Mouse (Mus musculus): ENCODE results near the gene Gpn1. TPM values are rescaled to one million over a fixed set of nuclear protein-coding genes. Genes with fewer than 3 reads are reported as not detected.

The Gpn1 gene
- polyA plus RNA-seq (2016; fragmentation: Nextera tagmentation; extraction: Ambion mirVana) = 68.5 and 80.6 TPM in 2 replicates

- Histone ChIP-seq H3K4me3 (peak within 1 kb of the TSS; percentile 72), H3K4me1 (peaks cover 9% of the 10 kb centered on the region; the same call in 1 of the 2 replicates), H3K9me3 (replicated peaks) (no peaks in the 10 kb centered on the region), H3K27me3 (no peaks in the 10 kb centered on the region), H3K4me2 (replicated peaks) (peak within 1 kb of the TSS; percentile 62), H3K9ac (peak within 1 kb of the TSS; percentile 65), H3K36me3 (peaks cover 32% of the 10 kb centered on the region), H3K27ac (no peak within 1 kb of the TSS)
- WGBS = under 1% methylated on average over 46 of the region's 49 CpGs
- ATAC-seq (ENCODE audit: low FRiP score) = peak; percentile 100
Observed at GRCm38 (mm10) chr5:31494513-31495297, at the start of gene Gpn1. Gpn1 (plus strand) TSS chr5:31494741.

GRCm38 (mm10) chr5:31451336-31451735 is 43.2 kb upstream of the Gpn1 start:
- peaks cover 14% of the 10 kb centered on the region for H3K4me1 ChIP-seq
- H3K36me3 ChIP-seq = 0 out of 2 replicates have a peak, but pooled peaks cover 3% of the 10 kb centered on the region
- no peaks in the 10 kb centered on the region for H3K9me3 ChIP-seq (replicated peaks)
- H3K27me3 ChIP-seq = no peaks in the 10 kb centered on the region
- H3K4me3 ChIP-seq = no peak overlapping the region
- H3K4me2 ChIP-seq (replicated peaks) = no peak overlapping the region
- 84% methylated on average over 2 of the region's 2 CpGs for WGBS
- H3K9ac ChIP-seq = no peak overlapping the region
- H3K27ac ChIP-seq = no peak overlapping the region
- no peak for ATAC-seq (ENCODE audit: low FRiP score)

- 0 out of 2 replicates have a peak, but pooled peaks cover 3% of the 10 kb centered on the region for H3K36me3 ChIP-seq
- peak within 1 kb of the TSS; percentile 76 for H3K9ac ChIP-seq
- peak; percentile 99 for ATAC-seq (ENCODE audit: low FRiP score)
- WGBS = 6% methylated on average over 23 of the region's 23 CpGs
- H3K4me2 ChIP-seq (replicated peaks) = peak within 1 kb of the TSS; percentile 86
- H3K9me3 ChIP-seq (replicated peaks) = no peaks in the 10 kb centered on the region
- peaks cover 14% of the 10 kb centered on the region for H3K4me1 ChIP-seq
- H3K4me3 ChIP-seq = peak within 1 kb of the TSS; percentile 47
- H3K27ac ChIP-seq = no peak within 1 kb of the TSS; the same call in 1 of the 2 replicates
- H3K27me3 ChIP-seq = no peaks in the 10 kb centered on the region
Observed at GRCm38 (mm10) chr5:31451878-31452561, 42.5 kb upstream of the Gpn1 start, which contains the start of gene Zfp512. Zfp512 (plus strand) TSS chr5:31452431.

- ATAC-seq (ENCODE audit: low FRiP score) = peak; percentile 32; the same call in 1 of the 2 replicates
- H3K27ac ChIP-seq = no peak overlapping the region; the same call in 1 of the 2 replicates
- under 1% methylated on average over 11 of the region's 11 CpGs for whole genome bisulfite sequencing
- H3K9me3 ChIP-seq (replicated peaks) = no peaks in the 10 kb centered on the region
- peak overlapping the region; percentile 76 for H3K9ac ChIP-seq
- peaks cover 14% of the 10 kb centered on the region for H3K4me1 ChIP-seq
- peak overlapping the region; percentile 47 for H3K4me3 ChIP-seq
- H3K36me3 ChIP-seq = 0 out of 2 replicates have a peak, but pooled peaks cover 3% of the 10 kb centered on the region
- peak overlapping the region; percentile 86 for H3K4me2 ChIP-seq (replicated peaks)
- no peaks in the 10 kb centered on the region for H3K27me3 ChIP-seq
Observed at GRCm38 (mm10) chr5:31452562-31452878, 42.0 kb upstream of the Gpn1 start.

- H3K9me3 ChIP-seq (replicated peaks) = no peaks in the 10 kb centered on the region
- peak overlapping the region; percentile 76 for H3K9ac ChIP-seq
- H3K27ac ChIP-seq = no peak overlapping the region
- peak overlapping the region; percentile 86 for H3K4me2 ChIP-seq (replicated peaks)
- H3K4me3 ChIP-seq = peak overlapping the region; percentile 47
- no peak for ATAC-seq (ENCODE audit: low FRiP score)
- no peaks in the 10 kb centered on the region for H3K27me3 ChIP-seq
- peaks cover 14% of the 10 kb centered on the region for H3K4me1 ChIP-seq
- 0 out of 2 replicates have a peak, but pooled peaks cover 3% of the 10 kb centered on the region for H3K36me3 ChIP-seq
- 20% methylated on average over 7 of the region's 7 CpGs for WGBS
Observed at GRCm38 (mm10) chr5:31452886-31453410, 41.6 kb upstream of the Gpn1 start.

- Histone ChIP-seq H3K9ac (no peak overlapping the region), H3K4me1 (no peaks in the 10 kb centered on the region), H3K4me3 (no peak overlapping the region), H3K36me3 (peaks cover 65% of the 10 kb centered on the region), H3K27me3 (no peaks in the 10 kb centered on the region), H3K27ac (no peak overlapping the region), H3K9me3 (replicated peaks) (no peaks in the 10 kb centered on the region), H3K4me2 (replicated peaks) (no peak overlapping the region)
- ATAC-seq (ENCODE audit: low FRiP score) = no peak
- WGBS = 96% methylated on average over 3 of the region's 3 CpGs
Observed at GRCm38 (mm10) chr5:31467798-31468197, 26.7 kb upstream of the Gpn1 start.

- WGBS = 91% methylated on average over 6 of the region's 6 CpGs
- Histone ChIP-seq H3K4me2 (replicated peaks) (no peak overlapping the region), H3K27ac (no peak overlapping the region), H3K4me1 (no peaks in the 10 kb centered on the region), H3K9me3 (replicated peaks) (no peaks in the 10 kb centered on the region), H3K36me3 (peaks cover 83% of the 10 kb centered on the region), H3K4me3 (no peak overlapping the region), H3K9ac (no peak overlapping the region), H3K27me3 (no peaks in the 10 kb centered on the region)
- ATAC-seq (ENCODE audit: low FRiP score) = no peak
Observed at GRCm38 (mm10) chr5:31469711-31470110, 24.8 kb upstream of the Gpn1 start.

- Histone ChIP-seq H3K27me3 (no peaks in the 10 kb centered on the region), H3K4me3 (no peak overlapping the region), H3K9me3 (replicated peaks) (no peaks in the 10 kb centered on the region), H3K4me2 (replicated peaks) (no peak overlapping the region), H3K27ac (no peak overlapping the region), H3K36me3 (peaks cover 88% of the 10 kb centered on the region), H3K4me1 (no peaks in the 10 kb centered on the region), H3K9ac (no peak overlapping the region)
- ATAC-seq (ENCODE audit: low FRiP score) = no peak
- WGBS = 76% methylated on average over 7 of the region's 7 CpGs
Observed at GRCm38 (mm10) chr5:31470334-31470733, 24.2 kb upstream of the Gpn1 start.

GRCm38 (mm10) chr5:31480536-31480935 is 14.0 kb upstream of the Gpn1 start:
- H3K9me3 ChIP-seq (replicated peaks) = no peaks in the 10 kb centered on the region

GRCm38 (mm10) chr5:31485440-31485839 is 9.1 kb upstream of the Gpn1 start, which contains the start of gene 4930548H24Rik:
4930548H24Rik (plus strand) TSS chr5:31485740.
- H3K4me1 ChIP-seq = no peaks in the 10 kb centered on the region
- H3K27ac ChIP-seq = no peak within 1 kb of the TSS
- no peaks in the 10 kb centered on the region for H3K27me3 ChIP-seq
- H3K9me3 ChIP-seq (replicated peaks) = no peaks in the 10 kb centered on the region
- no peak within 1 kb of the TSS for H3K9ac ChIP-seq
- H3K4me3 ChIP-seq = no peak within 1 kb of the TSS
- 93% methylated on average over 3 of the region's 3 CpGs for WGBS
- peaks cover 41% of the 10 kb centered on the region for H3K36me3 ChIP-seq
- H3K4me2 ChIP-seq (replicated peaks) = no peak within 1 kb of the TSS
- no peak for ATAC-seq (ENCODE audit: low FRiP score)

More at GRCm38 (mm10) chr5:31480536-31480935, 14.0 kb upstream of the Gpn1 start:
- Histone ChIP-seq H3K4me3 (no peak overlapping the region), H3K27me3 (no peaks in the 10 kb centered on the region), H3K9ac (no peak overlapping the region), H3K4me2 (replicated peaks) (no peak overlapping the region), H3K4me1 (no peaks in the 10 kb centered on the region), H3K36me3 (peaks cover 84% of the 10 kb centered on the region), H3K27ac (no peak overlapping the region)
- WGBS = 94% methylated on average over 4 of the region's 4 CpGs
- no peak for ATAC-seq (ENCODE audit: low FRiP score)

- no peak overlapping the region for H3K4me3 ChIP-seq
- no peaks in the 10 kb centered on the region for H3K27me3 ChIP-seq
- H3K36me3 ChIP-seq = peaks cover 20% of the 10 kb centered on the region
- no peak overlapping the region for H3K27ac ChIP-seq
- no peak overlapping the region for H3K4me2 ChIP-seq (replicated peaks)
- no peak overlapping the region for H3K9ac ChIP-seq
- no peaks in the 10 kb centered on the region for H3K9me3 ChIP-seq (replicated peaks)
- 100% methylated on average over 3 of the region's 3 CpGs for WGBS
- ATAC-seq (ENCODE audit: low FRiP score) = no peak
- no peaks in the 10 kb centered on the region for H3K4me1 ChIP-seq
Observed at GRCm38 (mm10) chr5:31487889-31488288, 6.7 kb upstream of the Gpn1 start.

GRCm38 (mm10) chr5:31489116-31489769 is 5.3 kb upstream of the Gpn1 start:
- H3K27ac ChIP-seq = no peak overlapping the region
- H3K4me3 ChIP-seq = no peak overlapping the region
- peaks cover 15% of the 10 kb centered on the region for H3K36me3 ChIP-seq
- no peaks in the 10 kb centered on the region for H3K4me1 ChIP-seq
- H3K9me3 ChIP-seq (replicated peaks) = no peaks in the 10 kb centered on the region
- 69% methylated on average over 7 of the region's 7 CpGs for WGBS
- no peaks in the 10 kb centered on the region for H3K27me3 ChIP-seq
- no peak for ATAC-seq (ENCODE audit: low FRiP score)
- no peak overlapping the region for H3K9ac ChIP-seq
- H3K4me2 ChIP-seq (replicated peaks) = no peak overlapping the region
